Mouse (Mus musculus) ES-Bruce4 (cell line): Measurements from ENCODE around the gene Reck.

Experiments
- CTCF ChIP-seq: IDR thresholded peaks from one replicate; pipeline ENCODE4 v1.8.1; 2011; ENCODE audit warnings: low read depth, low read length
- EP300 ChIP-seq: IDR thresholded peaks from 2 replicates; pipeline ENCODE4 v1.6.1; 2011; ENCODE audit warnings: low read depth, low read length; ENCODE audit not compliant: insufficient read depth
- POLR2A ChIP-seq: IDR thresholded peaks from one replicate; pipeline ENCODE4 v1.8.1; 2011; ENCODE audit warnings: low read length; ENCODE audit not compliant: insufficient read depth

DNA sequence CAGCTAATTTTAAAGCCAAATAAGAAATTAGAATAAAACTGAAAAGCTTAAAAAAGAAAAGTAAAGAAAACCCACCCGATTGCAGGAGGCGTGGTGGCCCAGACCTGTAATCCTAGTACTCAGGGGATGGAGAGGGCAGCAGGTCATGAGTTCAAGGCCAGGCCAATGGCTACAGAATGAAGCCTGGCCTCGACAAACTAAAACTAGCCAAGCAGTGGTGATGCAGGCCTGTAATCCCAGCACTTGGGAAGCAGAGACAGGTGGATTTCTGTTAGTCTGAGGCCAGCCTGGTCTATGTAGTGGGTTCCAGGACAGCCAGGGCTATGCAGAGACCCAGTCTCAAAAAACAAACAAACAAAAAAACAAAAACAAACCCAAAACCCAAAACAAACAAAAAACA lies 37.0 kb upstream of the Reck start:
- TF ChIP-seq EP300, result no peak
- no peak for TF ChIP-seq POLR2A
- no peak for TF ChIP-seq CTCF
